Mouse (Mus musculus) kidney, adult 2 months (tissue): ENCODE measurements at regions not wholly inside any gene's neighbourhood (a gene's known extent, or its start where the extent isn't known, plus 50 kb on each side); places are given as distances from the start of the nearest gene placed in this dataset.

ENCODE experiments used
- CTCF ChIP-seq: fragments of 200-500 bp; conservative IDR thresholded peaks from 2 replicates; pipeline ENCODE4 v1.5.1; 2011; ENCODE audit warnings: low read depth, mild to moderate bottlenecking, control low read depth, low read length, moderate library complexity, mixed read lengths; ENCODE audit not compliant: insufficient read depth, insufficient read length
- POLR2A ChIP-seq: fragments of 200-500 bp; IDR thresholded peaks from one replicate; pipeline ENCODE4 v1.6.1; 2011; ENCODE audit warnings: low read depth, low read length, control low read depth

DNA sequence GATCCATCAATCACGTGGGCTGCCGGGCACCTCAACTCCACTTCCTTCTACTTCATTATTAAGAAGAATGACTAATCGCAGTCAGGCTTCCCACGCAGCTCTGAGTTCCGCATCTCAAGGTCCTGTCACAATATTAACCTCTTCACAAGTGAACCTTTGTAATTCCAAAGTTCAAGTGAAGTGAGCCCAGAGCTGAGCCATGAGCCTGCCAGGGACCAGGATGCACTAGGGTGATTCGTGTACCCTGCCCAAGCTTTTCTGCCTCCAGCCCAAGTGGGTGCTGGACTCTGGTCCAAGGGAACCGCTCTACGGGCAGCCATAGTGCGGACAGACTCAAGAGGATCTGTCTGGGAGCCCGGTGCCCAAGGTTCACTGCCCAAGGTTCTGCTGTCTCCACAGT is 463.4 kb downstream of the Ajap1 start:
- TF ChIP-seq CTCF (no peak), POLR2A (no peak)
